Mouse (Mus musculus) bone marrow, adult 2 months (tissue): Measurements from ENCODE around the gene Col12a1.

Experiments
- CTCF ChIP-seq: fragments of 200-500 bp; IDR thresholded peaks from 2 replicates; pipeline ENCODE4 v1.5.1; 2011; ENCODE audit warnings: low read length, control low read depth; ENCODE audit not compliant: control insufficient read depth, insufficient read depth
- POLR2A ChIP-seq: fragments of 200-500 bp; IDR thresholded peaks from 2 replicates; pipeline ENCODE4 v1.6.1; 2011; ENCODE audit warnings: low read depth, mild to moderate bottlenecking, control low read depth, low read length, borderline replicate concordance; ENCODE audit not compliant: control insufficient read depth

DNA sequence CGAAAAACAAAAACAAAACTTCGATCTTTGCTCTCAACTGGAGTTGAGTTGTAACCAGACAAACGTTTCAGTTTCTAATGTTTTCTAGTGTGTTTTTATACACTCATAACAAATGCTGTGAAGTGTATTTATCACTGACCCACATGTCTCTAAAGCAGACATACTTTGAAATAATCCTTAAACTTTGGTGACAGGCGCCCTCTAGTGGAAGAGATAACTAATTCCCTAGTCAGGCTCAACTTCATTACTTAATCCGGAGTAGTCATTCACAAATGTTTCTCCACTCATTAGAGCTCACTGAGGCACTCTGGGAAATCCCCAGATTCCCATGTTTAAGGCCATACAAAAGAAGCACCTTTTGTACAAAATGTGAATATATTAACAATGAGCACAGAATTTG is 4.5 kb upstream of the Col12a1 start:
- TF ChIP-seq CTCF, result no peak
- TF ChIP-seq POLR2A, result no peak
